Mouse (Mus musculus) E14TG2a.4 (cell line): ENCODE results near the gene Hoxa7.

ENCODE experiments used
- CTCF ChIP-seq: conservative IDR thresholded peaks from 2 replicates; pipeline ENCODE4 v1.5.1; 2014; ENCODE audit warnings: low read length
- NANOG ChIP-seq: IDR thresholded peaks from 2 replicates; pipeline ENCODE4 v1.6.1; 2014; ENCODE audit warnings: borderline replicate concordance, low read length, mixed read lengths
- POU5F1 ChIP-seq: IDR thresholded peaks from 2 replicates; pipeline ENCODE4 v1.6.1; 2014; ENCODE audit warnings: low read length, borderline replicate concordance

GRCm38 (mm10) chr6:52190410-52190809 lies 31.2 kb downstream of the Hoxa7 start:
- TF ChIP-seq CTCF = no peak
- TF ChIP-seq POU5F1 = no peak
- TF ChIP-seq NANOG = no peak
